Mouse (Mus musculus): Measurements from ENCODE around the gene Macrod2. TPM values are rescaled to one million over a fixed set of nuclear protein-coding genes. Genes with fewer than 3 reads are reported as not detected.
A peak's percentile ranks its signal among the peaks of the same experiment; 100 is the strongest.

Gene Macrod2
- polyA plus RNA-seq, 1 experiment from 2014 or later, result 90.5 TPM

DNA sequence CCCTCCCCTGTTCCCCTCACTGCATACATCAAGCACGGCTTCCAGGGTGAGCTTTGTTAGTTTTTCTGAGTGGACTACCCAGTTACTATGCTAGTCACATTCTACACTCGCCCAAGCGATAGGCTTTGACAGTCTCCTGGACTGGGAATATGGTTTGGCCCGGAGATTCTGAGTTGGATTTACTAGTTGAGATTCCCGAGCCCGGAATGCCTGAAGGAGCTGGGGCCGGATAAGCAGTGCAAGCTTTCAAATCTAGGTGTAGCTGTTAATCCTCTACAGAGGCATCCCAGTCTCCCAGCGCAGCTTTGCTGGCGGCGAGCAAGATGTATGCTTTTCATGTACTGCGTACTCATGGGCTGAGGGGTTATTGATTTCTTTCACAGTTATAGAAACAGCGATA, 275.3 kb downstream of the Macrod2 start:
- Histone ChIP-seq H3K9me3 (no peaks in the 10 kb centered on the region), H3K9ac (peak overlapping the region; percentile 62), H3K4me3 (peak overlapping the region; percentile 60), H3K27me3 (replicated peaks) (no peaks in the 10 kb centered on the region), H3K36me3 (replicated peaks) (no peaks in the 10 kb centered on the region), H3K4me2 (peak overlapping the region; percentile 48), H3K4me1 (peaks cover 22% of the 10 kb centered on the region), H3K27ac (peak overlapping the region; percentile 83)
- WGBS, result under 1% methylated on average over 12 of the region's 12 CpGs
- peak; percentile 69 for ATAC-seq (replicated peaks)

DNA sequence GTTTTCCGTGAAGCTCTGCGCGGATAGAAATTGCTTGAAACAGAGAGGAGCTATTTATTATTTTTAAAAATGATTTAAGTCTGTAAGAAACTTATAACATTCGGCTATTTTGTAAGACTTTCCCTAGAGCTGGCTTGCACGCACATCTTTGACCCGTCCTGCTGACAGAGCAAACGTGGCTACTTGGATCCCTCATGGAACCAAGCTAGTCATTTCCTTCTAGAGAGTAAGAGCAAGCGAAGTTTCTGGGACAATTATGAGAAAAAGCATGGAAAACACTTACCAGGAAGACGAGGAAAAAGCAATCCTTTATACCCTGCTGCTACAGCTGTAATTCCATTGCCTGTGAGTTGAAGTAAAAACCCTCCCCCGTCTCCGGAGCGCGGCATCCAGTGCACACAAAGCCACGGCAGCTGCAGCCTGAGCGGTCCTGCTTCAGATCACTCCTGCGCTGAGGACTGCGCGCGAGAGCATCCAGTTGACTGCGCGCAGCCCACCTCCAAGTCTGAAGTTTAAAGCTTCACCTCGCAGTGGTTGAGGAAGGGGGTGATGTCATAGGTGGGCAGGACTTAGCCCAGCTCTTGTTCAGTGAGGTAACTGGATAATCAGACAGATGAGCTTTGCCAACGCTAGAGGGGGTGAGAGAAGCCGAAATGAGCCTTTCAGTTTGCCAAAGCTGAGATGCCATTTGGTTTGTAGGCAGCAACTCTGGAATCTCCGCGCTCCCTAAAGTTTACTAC, 276.0 kb downstream of the Macrod2 start, which contains the start of gene Flrt3:
Flrt3 (minus strand) TSS at position 507 of the 740 bp plus-strand sequence.
- Histone ChIP-seq H3K36me3 (replicated peaks) (no peaks in the 10 kb centered on the region), H3K4me1 (peaks cover 17% of the 10 kb centered on the region), H3K27ac (peak within 1 kb of the TSS; percentile 83), H3K9me3 (no peaks in the 10 kb centered on the region), H3K4me3 (peak within 1 kb of the TSS; percentile 60), H3K4me2 (peak within 1 kb of the TSS; percentile 48), H3K9ac (peak within 1 kb of the TSS; percentile 62), H3K27me3 (replicated peaks) (no peaks in the 10 kb centered on the region)
- peak; percentile 98 for ATAC-seq (replicated peaks)
- WGBS, result under 1% methylated on average over 26 of the region's 26 CpGs

DNA sequence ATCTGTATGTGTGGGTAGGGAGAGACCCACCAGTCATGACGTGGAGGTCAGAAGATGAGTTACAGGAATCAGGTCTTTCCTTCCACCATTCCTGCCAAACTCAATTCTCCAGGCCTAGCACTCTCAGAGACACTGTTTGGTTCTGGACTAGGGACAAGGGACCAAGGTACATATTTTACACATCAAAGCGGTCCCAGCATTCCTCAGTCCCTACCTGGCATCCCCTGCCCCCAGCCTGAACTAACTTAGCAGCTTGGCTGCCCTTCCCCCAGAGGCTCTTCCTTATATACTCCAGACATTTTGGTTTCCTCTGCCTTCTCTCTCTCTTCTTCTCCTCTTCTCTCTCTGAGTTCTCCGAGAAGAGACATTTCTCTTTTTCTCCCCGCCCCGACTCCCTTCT, 278.4 kb downstream of the Macrod2 start:
- Histone ChIP-seq H3K4me2 (no peak overlapping the region), H3K4me1 (0 out of 2 replicates have a peak, but pooled peaks cover 3% of the 10 kb centered on the region), H3K27ac (no peak overlapping the region), H3K9me3 (no peaks in the 10 kb centered on the region), H3K36me3 (replicated peaks) (no peaks in the 10 kb centered on the region), H3K4me3 (no peak overlapping the region), H3K9ac (no peak overlapping the region), H3K27me3 (replicated peaks) (no peaks in the 10 kb centered on the region)
- 90% methylated on average over 5 of the region's 5 CpGs for WGBS
- no peak for ATAC-seq (replicated peaks)

DNA sequence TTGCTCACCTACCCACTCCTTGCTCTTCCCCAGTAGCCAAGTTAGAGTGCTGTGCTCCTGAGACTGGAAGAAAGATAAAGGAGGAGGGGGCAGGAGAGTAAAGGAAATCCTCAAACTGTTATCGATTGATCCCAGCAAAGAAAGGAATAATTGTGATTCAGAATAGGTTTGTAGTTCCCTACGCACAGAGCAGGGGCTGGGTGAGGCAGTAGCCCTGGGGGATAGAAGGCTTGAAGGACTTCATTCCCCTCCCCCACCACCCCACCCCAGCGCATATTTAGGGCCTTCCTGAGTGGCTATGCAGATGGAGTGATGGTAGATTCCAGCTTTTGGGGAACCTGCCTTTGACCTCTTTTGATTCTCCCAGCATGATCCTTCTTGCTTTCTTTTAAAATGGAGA, 281.6 kb downstream of the Macrod2 start:
- no peak overlapping the region for H3K4me3 ChIP-seq
- H3K27me3 ChIP-seq (replicated peaks), result no peaks in the 10 kb centered on the region
- no peaks in the 10 kb centered on the region for H3K9me3 ChIP-seq
- ATAC-seq (replicated peaks), result no peak
- no peak overlapping the region for H3K9ac ChIP-seq
- H3K36me3 ChIP-seq (replicated peaks), result no peaks in the 10 kb centered on the region
- H3K27ac ChIP-seq, result no peak overlapping the region
- no peak overlapping the region for H3K4me2 ChIP-seq
- 0 out of 2 replicates have a peak, but pooled peaks cover under 1% of the 10 kb centered on the region for H3K4me1 ChIP-seq
- WGBS, result 35% methylated on average over 3 of the region's 3 CpGs

DNA sequence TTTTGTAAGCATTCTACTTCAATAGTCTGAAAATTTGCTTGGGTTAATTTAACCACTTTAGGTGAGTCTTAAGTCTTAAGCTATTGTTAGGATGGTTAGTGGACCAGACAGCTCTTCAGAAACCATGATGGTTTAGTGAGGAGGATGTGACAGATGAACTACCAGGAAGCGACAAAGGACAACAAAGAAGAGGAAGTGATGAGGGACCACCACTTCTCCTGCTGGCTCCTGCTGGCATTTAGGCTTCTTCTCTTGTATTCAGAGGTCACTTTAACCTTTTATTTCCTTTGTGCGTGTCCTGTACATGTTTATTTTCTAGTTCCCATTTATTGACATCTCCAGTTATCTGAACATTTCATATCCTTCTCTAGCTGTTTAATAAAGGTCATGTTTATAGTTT, 295.8 kb downstream of the Macrod2 start:
- no peaks in the 10 kb centered on the region for H3K9me3 ChIP-seq
- ATAC-seq (replicated peaks), result no peak
- H3K36me3 ChIP-seq (replicated peaks), result no peaks in the 10 kb centered on the region
- H3K4me1 ChIP-seq, result no peaks in the 10 kb centered on the region
- no peak overlapping the region for H3K9ac ChIP-seq
- no peak overlapping the region for H3K4me2 ChIP-seq
- WGBS, result 84% methylated on average over 2 of the region's 2 CpGs
- no peak overlapping the region for H3K27ac ChIP-seq
- no peak overlapping the region for H3K4me3 ChIP-seq
- no peaks in the 10 kb centered on the region for H3K27me3 ChIP-seq (replicated peaks)

DNA sequence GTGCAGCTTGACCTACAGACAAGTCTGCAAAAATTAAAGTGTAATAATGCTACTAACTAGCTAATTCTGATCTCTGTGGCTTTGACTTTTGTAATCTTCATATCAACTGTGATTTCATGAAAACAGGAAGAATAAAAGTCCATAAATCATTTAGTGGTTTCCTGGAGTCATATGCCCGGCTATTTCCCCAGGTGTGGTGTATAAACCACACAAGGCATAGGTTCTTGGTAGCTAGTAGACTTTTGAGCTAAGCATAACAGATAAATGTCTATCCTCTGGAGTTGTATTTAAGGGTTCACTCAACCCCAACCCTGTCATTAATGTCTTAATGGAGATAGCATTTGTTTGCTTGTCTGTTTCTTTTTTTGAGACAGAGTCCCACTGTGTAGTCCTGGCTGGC, 296.3 kb downstream of the Macrod2 start:
- 94% methylated on average over 1 of the region's 1 CpGs for WGBS
- H3K9ac ChIP-seq, result no peak overlapping the region

DNA sequence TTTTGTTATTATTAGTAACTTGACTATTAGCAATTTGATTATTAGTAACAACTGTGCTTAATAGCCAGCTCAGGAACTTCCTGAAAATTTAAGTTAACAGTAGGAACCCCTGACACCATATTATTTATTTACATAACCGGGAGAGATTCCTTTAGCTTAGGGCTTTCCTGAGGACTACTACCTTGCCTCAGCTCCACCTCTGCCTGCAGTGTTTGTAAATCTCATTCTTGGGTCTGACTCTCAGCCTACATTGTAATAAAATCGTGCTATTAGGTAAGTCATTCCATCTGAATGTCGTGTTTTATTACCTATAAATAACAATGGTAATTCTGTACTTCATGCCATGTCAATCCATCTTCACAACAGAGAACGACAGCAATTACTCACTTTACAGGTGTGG, 297.4 kb downstream of the Macrod2 start:
- Histone ChIP-seq H3K9me3 (no peaks in the 10 kb centered on the region), H3K36me3 (replicated peaks) (no peaks in the 10 kb centered on the region), H3K4me1 (no peaks in the 10 kb centered on the region), H3K4me3 (no peak overlapping the region), H3K27me3 (replicated peaks) (no peaks in the 10 kb centered on the region), H3K4me2 (no peak overlapping the region), H3K27ac (no peak overlapping the region), H3K9ac (no peak overlapping the region)
- 82% methylated on average over 4 of the region's 4 CpGs for WGBS
- ATAC-seq (replicated peaks), result no peak

More for the DNA sequence above, 296.3 kb downstream of the Macrod2 start:
- H3K27me3 ChIP-seq (replicated peaks), result no peaks in the 10 kb centered on the region
- H3K36me3 ChIP-seq (replicated peaks), result no peaks in the 10 kb centered on the region
- no peak for ATAC-seq (replicated peaks)
- no peaks in the 10 kb centered on the region for H3K9me3 ChIP-seq
- no peak overlapping the region for H3K27ac ChIP-seq
- no peak overlapping the region for H3K4me3 ChIP-seq
- no peak overlapping the region for H3K4me2 ChIP-seq
- no peaks in the 10 kb centered on the region for H3K4me1 ChIP-seq

DNA sequence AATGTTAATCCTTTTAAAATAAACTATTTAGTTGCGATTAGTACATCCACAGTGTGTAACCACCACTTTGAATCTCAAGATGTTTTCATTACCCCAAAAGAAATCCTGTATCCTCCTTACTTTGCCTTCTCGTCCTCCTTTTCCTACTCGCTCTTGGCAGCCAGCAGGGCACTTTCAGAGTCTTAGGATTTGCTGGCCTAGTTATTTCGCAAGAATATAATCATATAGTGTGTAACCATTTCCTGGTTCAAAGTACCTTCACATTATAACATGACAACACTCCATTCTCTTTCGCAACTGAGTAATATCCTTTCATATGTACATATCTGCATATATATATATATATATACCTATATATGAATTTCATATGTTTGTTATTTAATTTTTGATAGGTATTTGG, 298.7 kb downstream of the Macrod2 start:
- 93% methylated on average over 5 of the region's 5 CpGs for WGBS
- H3K4me1 ChIP-seq, result peaks cover 7% of the 10 kb centered on the region; the same call in 1 of the 2 replicates
- no peaks in the 10 kb centered on the region for H3K36me3 ChIP-seq (replicated peaks)
- H3K27me3 ChIP-seq (replicated peaks), result no peaks in the 10 kb centered on the region
- no peak overlapping the region for H3K4me3 ChIP-seq
- H3K9me3 ChIP-seq, result no peaks in the 10 kb centered on the region
- no peak overlapping the region for H3K4me2 ChIP-seq
- no peak overlapping the region for H3K9ac ChIP-seq
- H3K27ac ChIP-seq, result no peak overlapping the region
- no peak for ATAC-seq (replicated peaks)

DNA sequence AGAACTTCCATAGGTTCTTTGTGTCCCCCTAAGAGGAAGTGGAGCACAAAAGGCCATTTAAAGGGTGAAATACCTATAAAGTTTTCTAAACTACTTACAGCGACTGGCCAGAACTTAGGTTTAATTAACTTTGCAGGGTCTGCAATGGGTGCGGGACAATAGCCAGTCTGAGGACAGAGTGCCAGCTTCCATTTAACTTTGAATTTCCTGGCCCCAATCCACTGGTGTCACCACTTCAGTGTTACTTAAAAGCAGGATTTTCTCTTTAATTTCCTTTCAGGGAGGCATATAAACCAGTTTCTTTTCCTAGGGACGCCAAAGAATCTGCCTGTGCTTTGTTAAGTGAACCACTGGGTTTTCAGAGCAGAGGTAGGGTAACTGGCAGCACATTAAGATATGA, 303.5 kb downstream of the Macrod2 start:
- no peak for ATAC-seq (replicated peaks)
- H3K9ac ChIP-seq, result no peak overlapping the region
- no peaks in the 10 kb centered on the region for H3K36me3 ChIP-seq (replicated peaks)
- 16% methylated on average over 3 of the region's 3 CpGs for WGBS
- no peaks in the 10 kb centered on the region for H3K27me3 ChIP-seq (replicated peaks)
- H3K4me3 ChIP-seq, result no peak overlapping the region
- H3K4me1 ChIP-seq, result peaks cover 10% of the 10 kb centered on the region; the same call in 1 of the 2 replicates
- H3K27ac ChIP-seq, result no peak overlapping the region
- H3K4me2 ChIP-seq, result no peak overlapping the region
- H3K9me3 ChIP-seq, result no peaks in the 10 kb centered on the region

DNA sequence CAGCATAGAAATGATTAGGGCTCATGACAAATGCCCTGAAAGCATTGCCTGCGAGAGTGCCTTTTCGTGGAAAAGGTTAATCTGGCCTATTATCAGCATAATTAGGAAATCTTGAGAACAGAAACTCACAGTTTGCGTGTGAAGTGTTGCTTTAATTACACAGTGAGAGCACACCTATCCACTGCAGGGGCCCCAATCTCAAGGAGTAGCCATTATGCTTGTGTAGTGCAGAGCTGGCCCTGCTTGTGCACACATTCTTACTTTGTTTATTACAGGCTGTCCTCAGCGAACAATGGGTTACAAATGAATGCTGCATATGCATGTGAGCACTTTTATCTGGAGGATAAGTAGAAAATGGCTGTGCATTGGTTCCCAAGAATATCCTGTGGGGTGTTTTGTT, 308.3 kb downstream of the Macrod2 start:
- no peak overlapping the region for H3K9ac ChIP-seq
- H3K4me2 ChIP-seq, result no peak overlapping the region
- no peaks in the 10 kb centered on the region for H3K27me3 ChIP-seq (replicated peaks)
- no peak overlapping the region for H3K4me3 ChIP-seq
- 0 out of 2 replicates have a peak, but pooled peaks have one; percentile 27 for ATAC-seq (replicated peaks)
- WGBS, result 28% methylated on average over 4 of the region's 4 CpGs
- H3K4me1 ChIP-seq, result peaks cover 24% of the 10 kb centered on the region
- H3K27ac ChIP-seq, result no peak overlapping the region
- H3K36me3 ChIP-seq (replicated peaks), result no peaks in the 10 kb centered on the region
- H3K9me3 ChIP-seq, result no peaks in the 10 kb centered on the region

DNA sequence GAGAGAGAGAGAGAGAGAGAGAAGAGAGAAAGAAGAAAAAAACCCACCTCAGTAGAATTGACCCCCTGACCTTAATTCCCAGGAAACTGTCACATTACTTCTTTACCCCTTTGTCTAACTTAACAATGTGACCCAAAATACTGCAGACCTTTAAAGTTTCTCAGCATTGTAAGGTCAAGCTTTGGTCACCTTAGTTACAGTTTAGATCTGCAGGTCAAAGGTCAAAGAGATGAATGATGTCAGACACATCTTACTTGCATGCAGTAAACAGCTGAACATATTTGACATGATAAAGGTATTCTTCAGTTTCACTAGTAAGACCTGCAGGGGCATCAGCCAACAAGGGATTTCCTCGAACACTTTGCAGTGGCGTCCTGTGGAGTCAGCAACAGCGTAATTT, 309.0 kb downstream of the Macrod2 start:
- Histone ChIP-seq H3K4me2 (no peak overlapping the region), H3K36me3 (replicated peaks) (no peaks in the 10 kb centered on the region), H3K4me1 (peaks cover 18% of the 10 kb centered on the region), H3K9ac (no peak overlapping the region), H3K27me3 (replicated peaks) (no peaks in the 10 kb centered on the region), H3K9me3 (no peaks in the 10 kb centered on the region), H3K4me3 (no peak overlapping the region), H3K27ac (no peak overlapping the region)
- WGBS, result 9% methylated on average over 3 of the region's 3 CpGs
- ATAC-seq (replicated peaks), result no peak

DNA sequence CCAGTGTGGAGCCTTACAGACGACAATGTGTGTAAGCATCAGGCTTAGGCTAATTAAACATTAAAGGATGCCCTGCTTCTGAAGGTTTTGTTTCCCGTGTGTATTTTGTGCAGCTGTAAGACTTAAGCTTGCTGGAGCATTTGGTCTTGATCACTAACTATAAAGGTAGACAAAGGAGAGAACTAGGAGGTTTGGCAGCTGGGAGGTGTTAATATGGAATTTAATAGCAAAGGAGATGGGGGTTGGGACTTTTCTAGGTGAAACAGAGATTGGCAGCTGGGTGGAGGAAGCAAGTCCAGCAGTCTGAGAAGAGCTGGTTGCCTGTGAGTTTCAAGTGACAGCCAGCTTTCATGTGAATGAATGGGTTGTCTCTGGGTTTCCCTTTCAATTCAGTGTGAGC, 310.2 kb downstream of the Macrod2 start:
- Histone ChIP-seq H3K27ac (no peak overlapping the region), H3K27me3 (replicated peaks) (no peaks in the 10 kb centered on the region), H3K9me3 (no peaks in the 10 kb centered on the region), H3K36me3 (replicated peaks) (no peaks in the 10 kb centered on the region), H3K4me3 (no peak overlapping the region), H3K4me2 (no peak overlapping the region), H3K9ac (no peak overlapping the region), H3K4me1 (peaks cover 18% of the 10 kb centered on the region)
- 2% methylated on average over 2 of the region's 2 CpGs for WGBS
- no peak for ATAC-seq (replicated peaks)

DNA sequence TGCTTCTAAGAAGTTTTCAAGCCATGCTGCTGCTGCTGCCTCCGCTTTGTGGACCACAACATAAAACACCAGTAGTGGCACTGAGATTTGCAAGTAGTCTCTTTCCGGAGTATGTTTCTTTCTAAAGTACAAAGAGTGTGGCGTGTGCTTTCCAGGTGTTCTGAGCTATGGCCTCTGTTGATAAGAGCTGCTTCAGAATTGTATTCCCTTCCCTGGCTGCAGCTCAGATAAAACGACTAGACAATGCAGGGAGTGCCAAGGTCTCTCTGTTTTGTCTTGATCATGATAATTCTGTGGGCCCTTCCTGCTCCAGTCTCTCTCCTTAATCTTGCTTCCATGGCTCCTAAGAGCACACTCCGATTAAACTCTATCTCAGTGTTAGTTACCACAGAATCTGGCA, 312.4 kb downstream of the Macrod2 start:
- H3K9me3 ChIP-seq, result no peaks in the 10 kb centered on the region
- no peak for ATAC-seq (replicated peaks)
- H3K4me2 ChIP-seq, result no peak overlapping the region
- H3K27ac ChIP-seq, result no peak overlapping the region
- WGBS, result 73% methylated on average over 5 of the region's 5 CpGs
- peaks cover 18% of the 10 kb centered on the region for H3K4me1 ChIP-seq
- H3K4me3 ChIP-seq, result no peak overlapping the region
- H3K27me3 ChIP-seq (replicated peaks), result no peaks in the 10 kb centered on the region
- no peaks in the 10 kb centered on the region for H3K36me3 ChIP-seq (replicated peaks)
- H3K9ac ChIP-seq, result no peak overlapping the region

Data from midbrain, embryonic 15.5 days (tissue).